Mouse (Mus musculus): ENCODE results near the gene Gm17657. TPM values are rescaled to one million over a fixed set of nuclear protein-coding genes. Genes with fewer than 3 reads are reported as not detected.
A peak's percentile ranks its signal among the peaks of the same experiment; 100 is the strongest.

The Gm17657 gene
- polyA plus RNA-seq, 1 experiment from 2014 or later: not detected

DNA sequence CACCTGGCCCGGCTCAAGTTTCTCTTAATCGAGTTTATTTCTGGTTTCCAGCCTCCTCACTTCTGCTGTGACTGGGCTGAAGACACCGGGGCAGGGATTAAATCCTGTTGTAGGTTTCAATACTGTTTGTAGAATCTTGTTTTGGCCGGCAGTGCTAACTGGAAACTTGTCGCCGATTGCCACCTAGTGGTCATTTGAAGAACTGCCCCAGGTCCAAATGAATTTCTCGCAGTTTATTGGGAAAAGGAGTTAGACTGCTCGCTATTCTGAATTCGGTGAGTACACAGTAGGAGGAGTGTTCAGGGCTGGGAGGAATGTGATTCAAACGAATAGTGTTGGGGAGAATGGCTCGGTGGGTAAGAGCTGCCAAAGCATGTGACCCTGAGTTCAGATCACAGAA lies 35.0 kb downstream of the Gm17657 start:
- Histone ChIP-seq H3K9me3 (replicated peaks; ENCODE audit: control insufficient read depth, low read length) (no peaks in the 10 kb centered on the region), H3K4me2 (ENCODE audit: low read depth, low read length) (no peak overlapping the region), H3K9ac (ENCODE audit: low read length) (no peak overlapping the region), H3K4me1 (ENCODE audit: control insufficient read depth, insufficient read depth, low read length) (no peaks in the 10 kb centered on the region; the same call in 1 of the 2 replicates), H3K4me3 (ENCODE audit: low read length) (no peak overlapping the region), H3K27me3 (ENCODE audit: control insufficient read depth, insufficient read depth, low read length) (no peaks in the 10 kb centered on the region), H3K36me3 (ENCODE audit: control insufficient read depth, insufficient read depth) (no peaks in the 10 kb centered on the region), H3K27ac (ENCODE audit: low read length) (no peak overlapping the region)
- 3% methylated on average over 11 of the region's 11 CpGs for WGBS
- ATAC-seq (replicated peaks; ENCODE audit: extremely low read depth, insufficient read depth, low FRiP score): no peak

DNA sequence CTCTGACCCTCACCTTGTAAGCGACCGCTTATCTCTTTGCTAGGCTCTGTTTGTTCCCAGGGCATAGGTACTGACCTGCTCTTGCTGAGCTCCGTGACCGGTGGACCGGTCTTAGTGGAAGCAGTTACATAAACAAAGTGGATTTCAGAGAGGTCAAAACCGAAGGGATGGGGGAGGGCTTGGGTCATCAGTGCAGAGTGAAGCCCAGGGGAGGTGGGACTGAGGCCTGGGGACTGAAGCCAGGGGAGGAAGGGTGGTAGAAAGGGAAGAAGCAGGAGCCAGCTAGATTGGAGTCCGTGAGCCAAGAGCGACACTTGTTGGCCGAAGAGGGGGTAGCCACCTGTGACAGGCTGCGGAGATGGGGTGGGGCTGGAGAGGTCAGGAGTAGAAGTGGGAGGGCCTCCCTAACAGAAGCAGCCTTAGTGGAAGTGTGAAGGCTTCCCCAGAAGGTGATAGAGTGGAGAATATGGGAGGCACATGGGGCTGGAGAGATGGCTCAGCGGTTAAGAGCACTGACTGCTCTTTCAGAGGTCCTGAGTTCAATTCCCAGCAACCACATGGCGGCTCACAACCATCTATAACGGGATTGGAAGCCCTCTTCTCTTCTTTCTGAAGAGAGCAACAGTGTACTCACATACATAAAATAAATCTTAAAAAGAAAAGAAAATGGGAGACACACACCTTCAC lies 36.3 kb downstream of the Gm17657 start:
- Histone ChIP-seq H3K9ac (ENCODE audit: low read length) (no peak overlapping the region), H3K27ac (ENCODE audit: low read length) (no peak overlapping the region), H3K4me3 (ENCODE audit: low read length) (no peak overlapping the region), H3K36me3 (ENCODE audit: control insufficient read depth, insufficient read depth) (no peaks in the 10 kb centered on the region), H3K9me3 (replicated peaks; ENCODE audit: control insufficient read depth, low read length) (no peaks in the 10 kb centered on the region), H3K4me1 (ENCODE audit: control insufficient read depth, insufficient read depth, low read length) (no peaks in the 10 kb centered on the region; the same call in 1 of the 2 replicates), H3K4me2 (ENCODE audit: low read depth, low read length) (no peak overlapping the region), H3K27me3 (ENCODE audit: control insufficient read depth, insufficient read depth, low read length) (no peaks in the 10 kb centered on the region)
- WGBS: 34% methylated on average over 13 of the region's 13 CpGs
- ATAC-seq (replicated peaks; ENCODE audit: extremely low read depth, insufficient read depth, low FRiP score): peak; percentile 77

GRCm38 (mm10) chr17:29510691-29511090 lies 38.7 kb downstream of the Gm17657 start:
- no peak overlapping the region for H3K4me2 ChIP-seq (ENCODE audit: low read depth, low read length)
- ATAC-seq (replicated peaks; ENCODE audit: extremely low read depth, insufficient read depth, low FRiP score): no peak
- H3K36me3 ChIP-seq (ENCODE audit: control insufficient read depth, insufficient read depth): no peaks in the 10 kb centered on the region
- H3K4me3 ChIP-seq (ENCODE audit: low read length): no peak overlapping the region
- H3K9me3 ChIP-seq (replicated peaks; ENCODE audit: control insufficient read depth, low read length): no peaks in the 10 kb centered on the region
- no peaks in the 10 kb centered on the region for H3K27me3 ChIP-seq (ENCODE audit: control insufficient read depth, insufficient read depth, low read length)
- no peaks in the 10 kb centered on the region; the same call in 1 of the 2 replicates for H3K4me1 ChIP-seq (ENCODE audit: control insufficient read depth, insufficient read depth, low read length)
- 56% methylated on average over 8 of the region's 8 CpGs for WGBS
- no peak overlapping the region for H3K9ac ChIP-seq (ENCODE audit: low read length)
- no peak overlapping the region for H3K27ac ChIP-seq (ENCODE audit: low read length)

GRCm38 (mm10) chr17:29508927-29509608 lies 40.4 kb downstream of the Gm17657 start:
- 65% methylated on average over 12 of the region's 12 CpGs for WGBS
- H3K4me2 ChIP-seq (ENCODE audit: low read depth, low read length): no peak overlapping the region
- H3K9me3 ChIP-seq (replicated peaks; ENCODE audit: control insufficient read depth, low read length): no peaks in the 10 kb centered on the region
- H3K9ac ChIP-seq (ENCODE audit: low read length): no peak overlapping the region
- no peak for ATAC-seq (replicated peaks; ENCODE audit: extremely low read depth, insufficient read depth, low FRiP score)
- H3K27me3 ChIP-seq (ENCODE audit: control insufficient read depth, insufficient read depth, low read length): no peaks in the 10 kb centered on the region
- no peak overlapping the region for H3K4me3 ChIP-seq (ENCODE audit: low read length)
- H3K27ac ChIP-seq (ENCODE audit: low read length): no peak overlapping the region
- H3K4me1 ChIP-seq (ENCODE audit: control insufficient read depth, insufficient read depth, low read length): no peaks in the 10 kb centered on the region; the same call in 1 of the 2 replicates
- H3K36me3 ChIP-seq (ENCODE audit: control insufficient read depth, insufficient read depth): no peaks in the 10 kb centered on the region

DNA sequence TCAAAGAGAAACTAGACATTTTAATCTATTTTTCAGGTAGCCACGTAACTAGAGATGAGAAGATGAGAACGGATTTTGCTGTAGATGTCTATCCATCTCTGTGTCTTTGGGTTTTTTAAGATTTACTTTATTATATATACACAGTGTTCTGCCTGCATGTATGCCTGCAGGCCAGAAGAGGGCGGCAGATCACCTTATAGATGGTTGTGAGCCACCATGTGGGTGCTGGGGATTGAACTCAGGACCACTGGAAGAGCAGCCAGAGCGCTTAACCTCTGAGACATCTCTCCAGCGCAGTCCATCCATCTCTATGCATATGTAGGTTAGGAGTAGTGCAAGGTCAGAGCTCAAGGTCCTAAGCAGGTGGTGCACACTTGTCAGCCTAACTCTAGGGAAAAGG lies 45.7 kb downstream of the Gm17657 start:
- no peaks in the 10 kb centered on the region for H3K36me3 ChIP-seq (ENCODE audit: control insufficient read depth, insufficient read depth)
- no peak overlapping the region for H3K4me2 ChIP-seq (ENCODE audit: low read depth, low read length)
- 78% methylated on average over 5 of the region's 5 CpGs for WGBS
- no peaks in the 10 kb centered on the region for H3K9me3 ChIP-seq (replicated peaks; ENCODE audit: control insufficient read depth, low read length)
- no peak overlapping the region for H3K27ac ChIP-seq (ENCODE audit: low read length)
- H3K4me3 ChIP-seq (ENCODE audit: low read length): no peak overlapping the region
- no peak overlapping the region for H3K9ac ChIP-seq (ENCODE audit: low read length)
- no peaks in the 10 kb centered on the region for H3K27me3 ChIP-seq (ENCODE audit: control insufficient read depth, insufficient read depth, low read length)
- ATAC-seq (replicated peaks; ENCODE audit: extremely low read depth, insufficient read depth, low FRiP score): no peak
- peaks cover 4% of the 10 kb centered on the region; the same call in 1 of the 2 replicates for H3K4me1 ChIP-seq (ENCODE audit: control insufficient read depth, insufficient read depth, low read length)

- H3K9ac ChIP-seq (ENCODE audit: low read length): 0 out of 2 replicates have a peak overlapping the region, but pooled peaks have one; percentile 3
- 0 out of 2 replicates have a peak overlapping the region, but pooled peaks have one; percentile 44 for H3K27ac ChIP-seq (ENCODE audit: low read length)
- H3K27me3 ChIP-seq (ENCODE audit: control insufficient read depth, insufficient read depth, low read length): no peaks in the 10 kb centered on the region
- H3K4me2 ChIP-seq (ENCODE audit: low read depth, low read length): peak overlapping the region; percentile 57
- no peak for ATAC-seq (replicated peaks; ENCODE audit: extremely low read depth, insufficient read depth, low FRiP score)
- WGBS: 12% methylated on average over 32 of the region's 32 CpGs
- peak overlapping the region; percentile 16 for H3K4me3 ChIP-seq (ENCODE audit: low read length)
- H3K4me1 ChIP-seq (ENCODE audit: control insufficient read depth, insufficient read depth, low read length): peaks cover 5% of the 10 kb centered on the region
- no peaks in the 10 kb centered on the region for H3K9me3 ChIP-seq (replicated peaks; ENCODE audit: control insufficient read depth, low read length)
- no peaks in the 10 kb centered on the region for H3K36me3 ChIP-seq (ENCODE audit: control insufficient read depth, insufficient read depth)
Measured at GRCm38 (mm10) chr17:29502669-29503665, 46.5 kb downstream of the Gm17657 start.

DNA sequence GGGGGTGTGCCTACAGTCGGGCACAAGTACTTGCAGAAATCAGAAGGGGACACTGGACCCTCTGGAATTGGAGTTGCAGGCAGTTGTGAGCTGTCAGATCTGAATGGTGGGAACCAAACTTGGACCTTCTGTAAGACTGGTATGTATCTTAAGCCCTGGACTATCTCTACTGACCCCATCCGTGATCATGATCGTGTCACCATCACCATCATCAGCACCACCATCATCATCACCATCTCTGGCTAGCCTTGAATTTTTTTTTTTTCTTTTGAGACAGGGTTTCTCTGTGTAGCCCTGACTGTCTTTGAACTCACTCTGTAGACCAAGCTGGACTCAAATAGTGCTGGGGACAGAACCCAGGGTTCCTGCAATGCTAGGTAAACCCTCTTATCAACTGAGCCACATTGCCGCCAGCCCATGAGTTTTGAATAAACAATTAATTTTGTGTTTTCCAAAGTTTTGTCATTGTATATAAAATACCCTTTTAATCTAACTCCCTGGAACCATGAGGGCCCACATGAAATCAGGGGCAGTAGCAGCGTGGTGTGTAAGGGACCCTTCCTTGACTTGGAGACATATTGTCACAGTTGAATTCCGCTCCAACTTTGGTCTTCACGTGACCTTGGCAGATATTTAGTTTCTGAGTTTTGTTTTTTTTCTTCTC lies 47.3 kb downstream of the Gm17657 start:
- peak overlapping the region; percentile 57 for H3K4me2 ChIP-seq (ENCODE audit: low read depth, low read length)
- 0 out of 2 replicates have a peak overlapping the region, but pooled peaks have one; percentile 44 for H3K27ac ChIP-seq (ENCODE audit: low read length)
- no peak for ATAC-seq (replicated peaks; ENCODE audit: extremely low read depth, insufficient read depth, low FRiP score)
- no peaks in the 10 kb centered on the region for H3K36me3 ChIP-seq (ENCODE audit: control insufficient read depth, insufficient read depth)
- no peak overlapping the region for H3K4me3 ChIP-seq (ENCODE audit: low read length)
- H3K27me3 ChIP-seq (ENCODE audit: control insufficient read depth, insufficient read depth, low read length): no peaks in the 10 kb centered on the region
- 71% methylated on average over 7 of the region's 7 CpGs for WGBS
- peaks cover 7% of the 10 kb centered on the region for H3K4me1 ChIP-seq (ENCODE audit: control insufficient read depth, insufficient read depth, low read length)
- H3K9ac ChIP-seq (ENCODE audit: low read length): no peak overlapping the region
- H3K9me3 ChIP-seq (replicated peaks; ENCODE audit: control insufficient read depth, low read length): no peaks in the 10 kb centered on the region

DNA sequence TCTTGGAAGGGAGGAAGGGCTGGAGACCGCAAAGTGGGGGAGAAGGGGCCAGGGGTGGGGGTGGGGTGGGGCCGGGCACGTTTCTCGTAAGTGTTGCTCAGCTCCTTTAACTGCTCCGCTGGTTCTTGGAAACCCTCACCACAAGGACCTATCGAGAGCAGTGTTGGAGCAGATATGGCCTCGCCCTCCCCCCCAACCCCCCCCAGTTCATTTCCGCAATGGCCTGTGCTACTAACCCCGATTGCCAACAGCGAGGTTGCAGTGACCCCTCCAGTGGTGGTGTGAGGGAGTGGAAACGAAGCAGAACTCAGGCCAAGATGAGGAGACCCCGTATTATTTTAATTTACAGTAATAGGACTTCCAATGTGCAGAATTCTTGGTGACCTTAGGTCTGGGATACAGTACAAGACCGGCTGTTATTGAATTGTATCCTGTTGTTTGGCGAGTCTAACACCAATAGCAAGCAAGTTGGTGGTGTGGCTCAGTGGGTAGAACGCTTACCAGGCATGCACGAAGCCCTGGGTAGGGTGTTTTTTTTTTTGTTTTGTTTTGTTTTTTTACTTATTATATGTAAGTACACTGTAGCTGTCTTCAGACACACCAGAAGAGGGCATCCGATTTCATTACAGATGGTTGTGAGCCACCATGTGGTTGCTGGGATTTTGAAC lies 48.5 kb downstream of the Gm17657 start:
- no peak overlapping the region for H3K27ac ChIP-seq (ENCODE audit: low read length)
- H3K9me3 ChIP-seq (replicated peaks; ENCODE audit: control insufficient read depth, low read length): no peaks in the 10 kb centered on the region
- no peaks in the 10 kb centered on the region for H3K27me3 ChIP-seq (ENCODE audit: control insufficient read depth, insufficient read depth, low read length)
- ATAC-seq (replicated peaks; ENCODE audit: extremely low read depth, insufficient read depth, low FRiP score): no peak
- peaks cover 7% of the 10 kb centered on the region for H3K4me1 ChIP-seq (ENCODE audit: control insufficient read depth, insufficient read depth, low read length)
- 67% methylated on average over 17 of the region's 17 CpGs for WGBS
- H3K4me2 ChIP-seq (ENCODE audit: low read depth, low read length): no peak overlapping the region; the same call in 1 of the 2 replicates
- H3K36me3 ChIP-seq (ENCODE audit: control insufficient read depth, insufficient read depth): no peaks in the 10 kb centered on the region; the same call in 1 of the 2 replicates
- no peak overlapping the region for H3K4me3 ChIP-seq (ENCODE audit: low read length)
- H3K9ac ChIP-seq (ENCODE audit: low read length): no peak overlapping the region

All from heart, embryonic 16.5 days (tissue).